Mouse (Mus musculus) lung, postnatal 0 days (tissue): ENCODE results near the gene Yy1.

Source experiments
- CTCF ChIP-seq: IDR thresholded peaks from 2 replicates; pipeline ENCODE4 v1.5.1; 2016; ENCODE audit warnings: antibody characterized with exemption, mild to moderate bottlenecking
- EP300 ChIP-seq: IDR thresholded peaks from 2 replicates; pipeline ENCODE4 v1.6.1; 2016; ENCODE audit warnings: antibody characterized with exemption, mild to moderate bottlenecking, control low read depth

DNA sequence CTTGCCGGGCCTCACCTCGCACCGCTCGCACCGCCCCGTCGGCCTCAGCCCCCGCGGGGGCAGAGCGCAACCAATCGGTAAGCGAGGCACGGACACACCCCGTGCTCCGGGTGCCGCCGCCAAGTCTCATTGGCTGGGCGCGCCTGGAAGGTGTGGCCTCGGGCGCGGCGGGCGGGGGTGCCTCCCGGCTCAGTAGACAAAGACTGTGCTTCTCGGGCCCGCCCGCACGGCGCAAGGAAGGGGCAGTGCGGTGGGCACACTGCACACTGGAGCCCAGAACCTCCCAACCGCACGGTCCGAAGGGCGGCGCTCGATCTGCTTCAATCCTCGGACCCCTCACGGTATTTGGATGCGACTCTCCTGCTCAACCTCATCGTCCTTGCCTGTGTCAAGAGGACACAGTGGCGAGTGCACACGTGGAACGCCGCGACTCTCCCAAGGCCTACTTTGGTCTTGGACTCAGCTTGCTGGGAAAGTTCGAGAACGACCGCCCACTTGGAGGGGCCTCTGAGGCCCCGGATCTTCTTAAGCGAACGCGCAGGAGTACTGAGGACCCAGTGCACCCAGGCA lies 43.2 kb downstream of the Yy1 start, which contains the start of the genes Slc25a29 and Slc25a47:
- TF ChIP-seq CTCF (no peak; the same call in none of the 2 replicates), EP300 (no peak)
